Mouse (Mus musculus) lung, adult 2 months (tissue): Measurements from ENCODE around the gene Serpina11.

Source experiments
- CTCF ChIP-seq: fragments of 200-500 bp; IDR thresholded peaks from 2 replicates; pipeline ENCODE4 v1.5.1; 2011; ENCODE audit warnings: mild to moderate bottlenecking, low read length, control low read depth; ENCODE audit not compliant: insufficient read depth
- POLR2A ChIP-seq: fragments of 200-500 bp; IDR thresholded peaks from 2 replicates; pipeline ENCODE4 v1.6.1; 2011; ENCODE audit warnings: low read depth, mild to moderate bottlenecking, control low read depth, low read length, borderline replicate concordance; ENCODE audit errors: extremely low read depth

DNA sequence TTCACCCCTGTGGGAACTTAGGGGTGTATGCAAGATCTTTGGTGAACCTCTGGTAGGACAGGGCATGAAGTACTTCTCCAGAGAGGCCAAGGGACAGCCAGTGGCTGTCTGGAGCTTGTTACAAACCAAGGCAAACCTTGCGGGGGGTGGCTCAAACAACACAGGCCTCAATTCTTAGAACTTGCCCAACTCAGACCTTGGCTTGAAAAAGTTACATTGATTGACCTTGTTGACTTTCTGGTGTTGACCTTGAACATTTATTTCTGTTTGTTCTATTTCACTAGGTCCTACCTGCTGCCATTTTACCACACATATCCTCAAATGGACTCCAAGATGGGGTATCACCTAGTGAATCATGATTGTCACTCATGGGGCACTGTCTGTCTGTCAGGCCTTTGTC, 28.0 kb downstream of the Serpina11 start:
- TF ChIP-seq POLR2A (no peak), CTCF (no peak)
